Mouse (Mus musculus) left cerebral cortex, postnatal 10 days (tissue): Measurements from ENCODE around the gene Zrsr2. TPM values are rescaled to one million over a fixed set of nuclear protein-coding genes. Genes with fewer than 3 reads are reported as not detected.

Experiments used
- DNase-seq, 2 experiments: peaks; one replicate each; pipeline ENCODE4 v3.0.0; 2021 to 2022; ENCODE audit warnings: low spot score in 2 of 2, mixed read lengths in 1 of 2; ENCODE audit errors: extremely low spot score in 1 of 2
- intact Hi-C: fragments of 180-260 bp; cut with DNase I; formaldehyde crosslinking; loops from one replicate; pipeline ENCODE4 v1.15.1; 2025
- total RNA-seq, 2 experiments: library from RNA; stranded (reverse); gene quantifications; 2 replicates each; pipeline ENCODE4 v1.2.3; 2021

Zrsr2 gene
- total RNA-seq, 2 experiments from 2014 or later, result 41.6 to 51.9 TPM

DNA sequence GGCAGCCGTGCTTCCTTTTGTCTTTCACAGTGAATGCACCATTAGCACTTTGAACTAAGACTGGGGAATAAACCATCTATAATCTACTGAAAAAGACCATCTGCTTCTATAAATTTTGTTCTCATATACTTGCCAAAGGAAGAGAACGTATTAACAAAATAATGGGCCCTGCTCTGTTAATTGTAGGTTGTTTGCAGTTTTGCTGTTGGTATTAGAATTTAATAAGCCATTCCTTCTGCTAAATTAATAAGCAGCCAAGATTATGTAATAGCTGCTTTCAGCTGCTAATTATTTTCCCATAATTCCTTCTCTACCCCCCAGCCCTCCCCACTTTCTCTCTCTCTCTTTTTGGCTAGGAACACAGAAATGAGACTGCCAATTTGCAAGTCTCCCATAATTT, 51.6 kb downstream of the Zrsr2 start:
- no peak for DNase-seq
- intact Hi-C loops, result loop anchor here (10.0 kb wide), 1 partner anchor 352 kb away; no protein-coding TSS in a partner anchor

- intact Hi-C loops, result loop anchor here (10.0 kb wide), 1 partner anchor 345 kb away; no protein-coding TSS in a partner anchor
- no peak for DNase-seq
Observed at GRCm38 (mm10) chrX:163899431-163900020, 58.9 kb downstream of the Zrsr2 start.

GRCm38 (mm10) chrX:163897354-163897753, 61.1 kb downstream of the Zrsr2 start:
- no peak for DNase-seq
- intact Hi-C loops, result no loop called here

- intact Hi-C loops, result no loop called here
- DNase-seq, result no peak
Observed at GRCm38 (mm10) chrX:163885539-163885981, 72.9 kb downstream of the Zrsr2 start.

Other genes starting within 250 kb of the Zrsr2 start
- 1 to 10 TPM in 1 of 2 experiments, under 1 TPM in 1; 0.79 to 1.1 TPM for gene Rnf138rt1, start 197.3 kb downstream of the Zrsr2 start, total RNA-seq
- 10 to 100 TPM; 33.5 to 39.4 TPM for gene Ap1s2, start 49.6 kb downstream of the Zrsr2 start, total RNA-seq
- gene Car5b, start 69.3 kb upstream of the Zrsr2 start, total RNA-seq, result 1 to 10 TPM; 2.6 to 2.7 TPM
- 10 to 100 TPM; 11.7 to 12.7 TPM for gene Siah1b, start 117.8 kb upstream of the Zrsr2 start, total RNA-seq
- not detected for gene Cltrn, start 130.2 kb upstream of the Zrsr2 start, total RNA-seq
- 1 to 10 TPM in 1 of 2 experiments, under 1 TPM in 1; 0.91 to 1.0 TPM for gene Ace2, start 180.7 kb upstream of the Zrsr2 start, total RNA-seq